Mouse (Mus musculus): ENCODE data around the gene Id2.

Gene Id2

DNA sequence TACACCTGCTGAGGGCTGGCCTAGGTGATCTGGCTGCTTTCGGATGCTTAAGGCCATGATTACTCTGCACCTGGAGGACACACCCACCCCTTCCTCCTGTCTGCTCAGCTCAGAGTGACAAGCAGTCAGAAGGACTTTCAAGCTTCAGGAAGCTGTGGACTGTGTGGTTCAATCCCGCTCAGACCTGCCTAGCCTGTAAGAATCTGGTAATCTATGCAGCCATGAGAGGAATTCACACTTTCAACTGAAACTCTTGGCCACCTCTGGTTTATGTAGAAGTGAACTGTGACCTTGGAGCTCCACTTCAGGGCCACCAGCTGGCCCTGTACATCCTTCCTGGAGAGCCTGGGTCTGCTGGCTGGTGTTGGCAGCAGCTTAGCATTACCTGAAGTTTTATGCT lies 11.9 kb upstream of the Id2 start:
- no peak for DNase-seq (ENCODE audit: low read depth, low spot score)

DNA sequence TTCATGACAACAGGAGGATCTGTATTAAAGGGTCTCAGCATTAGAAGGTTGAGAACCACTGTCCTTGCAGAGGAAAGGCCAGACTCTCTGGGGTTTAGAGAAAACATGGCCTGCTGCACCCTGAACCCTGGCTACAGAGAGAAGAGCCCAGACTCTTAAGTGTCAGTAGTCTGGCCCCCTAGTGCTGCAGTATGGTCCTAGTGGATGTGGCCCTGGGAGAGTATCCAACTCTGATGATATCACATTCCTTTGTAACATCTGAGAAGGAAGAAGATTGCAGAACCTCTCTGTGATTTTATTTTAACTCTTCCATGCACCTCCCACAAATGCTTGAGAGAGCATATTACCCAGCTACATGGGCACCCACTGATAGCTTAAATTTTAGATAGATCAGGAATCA lies 7.6 kb upstream of the Id2 start:
- no peak for DNase-seq (ENCODE audit: low read depth, low spot score)

- DNase-seq (ENCODE audit: low read depth, low spot score) = no peak
These were observed 7.0 kb upstream of the Id2 start for GRCm38 (mm10) chr12:25103911-25104310.

DNA sequence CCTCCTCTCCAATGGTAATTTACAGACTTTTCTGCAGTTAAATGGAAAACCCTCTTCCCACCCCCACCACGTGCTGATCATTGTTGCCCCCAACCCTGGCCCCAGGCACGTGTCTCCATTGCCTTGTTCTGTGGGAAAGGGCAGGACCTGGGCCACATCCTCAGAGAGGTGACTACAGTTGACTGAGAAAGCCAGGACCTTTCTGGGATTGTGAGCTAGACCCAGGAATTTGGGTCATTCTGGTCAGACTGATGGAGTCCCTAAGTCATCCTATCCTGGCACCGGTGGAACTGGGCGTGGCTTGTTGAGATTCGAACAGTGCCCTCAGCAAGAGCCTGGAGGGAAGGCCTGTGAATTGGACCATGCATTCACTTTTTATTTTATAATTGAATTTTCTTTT lies 4.4 kb upstream of the Id2 start:
- no peak for DNase-seq (ENCODE audit: low read depth, low spot score)

DNA sequence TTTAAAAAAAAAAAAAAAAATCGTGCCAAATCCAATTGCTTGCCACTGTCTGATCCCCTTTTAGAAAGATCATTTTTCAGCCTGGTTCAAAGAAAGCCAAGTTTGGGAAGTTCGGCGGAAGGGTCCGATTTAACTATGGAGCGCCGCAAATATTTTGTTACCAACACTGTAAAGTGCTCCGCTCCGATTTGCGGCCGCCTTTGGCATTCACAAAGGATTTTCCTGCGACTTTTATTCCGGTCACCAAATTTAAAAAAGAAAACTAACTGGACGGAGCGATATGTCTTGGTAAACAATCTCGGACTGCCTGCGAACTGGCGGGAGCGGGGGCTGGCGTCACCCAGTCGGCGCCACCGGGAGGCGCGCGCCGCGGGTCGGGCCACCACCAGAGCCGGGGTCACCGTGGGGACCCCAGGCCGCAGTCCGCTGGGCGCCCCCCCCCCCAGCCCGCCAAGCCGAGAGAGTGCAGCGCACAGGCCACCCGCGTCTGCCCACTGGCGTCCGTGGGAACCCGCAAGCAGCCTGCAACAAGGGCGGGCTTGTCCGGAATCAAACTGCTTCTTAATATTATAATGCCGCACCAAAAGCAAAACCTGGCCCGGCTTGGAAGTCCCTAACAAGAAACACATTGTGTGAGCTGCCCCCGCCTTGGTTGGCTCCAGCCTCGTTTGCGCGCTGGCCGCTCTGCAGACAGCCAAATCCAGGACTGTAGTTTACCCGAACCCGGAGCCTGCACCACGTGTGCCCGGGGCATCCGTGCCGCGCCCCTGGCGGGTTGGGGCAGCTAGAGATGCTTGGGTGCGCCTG lies 3.7 kb upstream of the Id2 start:
- peak; percentile 40 for DNase-seq (ENCODE audit: low read depth, low spot score)

GRCm38 (mm10) chr12:25099563-25100408 lies 2.8 kb upstream of the Id2 start:
- peak; percentile 67 for DNase-seq (ENCODE audit: low read depth, low spot score)

- no peak for DNase-seq (ENCODE audit: low read depth, low spot score)
These were observed 2.3 kb upstream of the Id2 start for GRCm38 (mm10) chr12:25099313-25099562.

GRCm38 (mm10) chr12:25098561-25099312 lies 1.8 kb upstream of the Id2 start:
- peak; percentile 90 for DNase-seq (ENCODE audit: low read depth, low spot score)

DNA sequence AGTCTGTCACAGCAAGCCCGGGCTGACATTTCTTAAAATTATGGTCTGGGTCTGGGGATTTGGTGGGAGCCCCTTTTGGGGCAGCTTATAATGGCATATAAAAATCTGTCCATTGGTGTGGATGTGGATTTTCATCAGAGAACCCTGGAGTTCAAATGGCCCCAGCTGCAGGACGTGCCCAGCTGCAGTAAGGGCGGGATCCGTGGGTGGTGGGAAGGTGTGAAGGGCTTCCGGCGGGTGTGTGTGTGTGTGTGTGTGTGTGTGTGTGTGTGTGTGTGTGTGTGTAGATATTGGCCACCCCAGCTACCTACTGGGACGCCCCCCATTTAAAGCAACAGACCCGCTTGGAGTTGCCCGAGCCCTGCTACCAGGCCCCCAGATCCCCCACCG lies 1.2 kb upstream of the Id2 start:
- peak; percentile 68 for DNase-seq (ENCODE audit: low read depth, low spot score)

DNA sequence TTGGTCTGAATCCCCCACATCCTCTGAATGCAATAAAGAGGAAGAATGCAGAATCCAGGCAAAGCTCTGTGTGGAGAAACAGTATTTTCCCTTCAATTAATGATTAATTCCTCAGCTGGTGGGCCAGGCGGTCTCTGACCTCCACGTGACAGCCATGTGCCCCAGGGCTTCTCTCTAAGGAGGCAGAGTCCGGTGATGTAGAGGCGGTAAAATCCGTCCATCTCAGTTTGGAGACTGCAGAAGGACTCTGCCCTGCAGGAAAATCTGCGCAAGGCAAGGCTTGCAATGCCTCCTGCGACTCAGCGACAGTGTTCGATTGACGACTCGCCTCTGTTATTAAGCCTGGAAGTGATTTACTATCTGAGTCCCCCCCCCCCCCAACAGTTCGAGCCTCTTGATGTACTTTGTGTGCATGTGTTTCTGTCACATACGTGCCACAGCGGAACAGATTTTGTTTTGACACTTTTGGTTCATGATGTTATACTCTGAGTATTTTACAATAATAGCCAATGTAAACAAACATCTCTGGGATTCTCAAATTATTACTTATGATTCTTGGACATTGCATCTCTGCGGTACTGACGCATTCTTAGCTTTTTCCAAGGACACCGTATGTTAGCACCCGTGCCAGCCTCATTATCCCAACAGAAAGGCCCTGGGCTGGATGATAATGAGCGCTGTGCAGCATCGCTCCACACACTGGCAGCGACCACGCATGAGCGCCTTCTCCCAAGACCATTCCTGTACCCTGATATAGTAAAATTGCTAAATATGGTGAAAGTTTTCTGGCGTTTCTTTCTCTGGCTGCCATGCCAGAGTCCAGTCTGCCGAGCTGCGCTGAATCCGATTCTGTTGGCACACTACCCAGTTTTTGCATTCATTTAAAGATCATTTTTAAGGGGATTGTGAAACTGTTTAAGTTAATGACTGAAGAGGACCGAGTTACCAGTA lies 545 bp upstream of the Id2 start:
- DNase-seq (ENCODE audit: low read depth, low spot score) = peak; percentile 17

GRCm38 (mm10) chr12:25096640-25097051 lies 294 bp downstream of the Id2 start:
- DNase-seq (ENCODE audit: low read depth, low spot score) = no peak

DNA sequence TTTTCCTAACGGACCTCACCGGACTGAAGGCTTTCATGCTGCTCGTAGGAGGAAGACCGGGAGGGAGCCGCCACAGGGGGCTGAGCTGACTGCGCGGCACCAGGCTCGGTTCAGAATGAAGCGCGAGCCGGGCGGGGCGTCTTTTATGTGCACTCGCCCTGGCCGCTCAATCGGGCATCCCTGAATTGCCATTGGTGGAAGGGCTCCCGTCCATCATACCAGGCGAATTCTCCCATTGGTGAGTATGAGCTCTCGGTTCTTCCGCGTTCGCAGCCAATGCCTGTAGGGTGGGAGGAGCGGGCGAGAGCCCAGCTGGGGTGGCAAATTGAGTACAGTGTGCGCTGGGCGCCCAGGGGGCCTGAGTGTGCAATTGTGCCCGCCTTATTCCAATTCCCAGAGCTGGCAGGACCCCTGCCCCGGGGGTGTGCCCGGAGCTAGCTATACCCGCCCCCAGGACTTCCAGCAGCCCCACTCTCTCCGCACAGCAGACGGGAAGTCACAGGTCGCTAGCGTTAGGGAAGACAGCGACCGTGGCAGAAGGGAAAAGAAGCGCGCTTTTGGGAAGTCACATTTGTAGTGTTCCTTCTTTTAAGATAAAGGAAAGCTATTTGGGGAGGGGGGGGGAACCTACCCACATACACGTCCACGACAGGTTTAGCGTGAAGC lies 833 bp downstream of the Id2 start:
- DNase-seq (ENCODE audit: low read depth, low spot score) = peak; percentile 97

GRCm38 (mm10) chr12:25095538-25095937 lies 1.4 kb downstream of the Id2 start:
- no peak for DNase-seq (ENCODE audit: low read depth, low spot score)

- DNase-seq (ENCODE audit: low read depth, low spot score) = peak; percentile 58
These were observed 2.1 kb downstream of the Id2 start for GRCm38 (mm10) chr12:25094621-25095521.

DNA sequence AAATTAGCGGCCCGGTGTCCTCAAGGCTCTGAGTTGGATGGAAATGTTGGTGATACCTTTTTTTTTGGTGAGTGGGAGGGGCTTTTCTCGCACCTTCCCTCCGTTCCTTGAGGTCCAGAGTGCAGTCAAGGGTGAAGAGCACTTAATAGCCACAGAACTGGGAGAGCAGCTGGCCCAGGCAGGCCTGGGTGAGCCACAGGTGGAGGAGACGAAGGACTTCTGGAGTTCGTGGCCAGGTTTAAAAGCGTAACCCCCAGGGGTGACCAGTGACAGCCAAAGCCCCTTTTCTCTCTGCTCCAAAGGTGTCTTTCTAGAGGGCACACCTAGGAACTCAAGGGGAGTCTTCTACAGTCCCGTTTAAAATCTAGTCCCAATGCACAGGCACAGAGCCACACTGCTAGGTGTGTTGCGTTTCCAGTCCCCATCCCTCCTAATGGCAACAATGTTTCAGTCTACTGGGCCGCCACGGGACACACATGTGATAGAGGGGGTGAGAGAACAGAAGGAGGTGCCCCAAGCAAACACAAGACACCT lies 3.6 kb downstream of the Id2 start:
- DNase-seq (ENCODE audit: low read depth, low spot score) = peak; percentile 64

GRCm38 (mm10) chr12:25092751-25093211 lies 4.2 kb downstream of the Id2 start:
- peak; percentile 83 for DNase-seq (ENCODE audit: low read depth, low spot score)

DNA sequence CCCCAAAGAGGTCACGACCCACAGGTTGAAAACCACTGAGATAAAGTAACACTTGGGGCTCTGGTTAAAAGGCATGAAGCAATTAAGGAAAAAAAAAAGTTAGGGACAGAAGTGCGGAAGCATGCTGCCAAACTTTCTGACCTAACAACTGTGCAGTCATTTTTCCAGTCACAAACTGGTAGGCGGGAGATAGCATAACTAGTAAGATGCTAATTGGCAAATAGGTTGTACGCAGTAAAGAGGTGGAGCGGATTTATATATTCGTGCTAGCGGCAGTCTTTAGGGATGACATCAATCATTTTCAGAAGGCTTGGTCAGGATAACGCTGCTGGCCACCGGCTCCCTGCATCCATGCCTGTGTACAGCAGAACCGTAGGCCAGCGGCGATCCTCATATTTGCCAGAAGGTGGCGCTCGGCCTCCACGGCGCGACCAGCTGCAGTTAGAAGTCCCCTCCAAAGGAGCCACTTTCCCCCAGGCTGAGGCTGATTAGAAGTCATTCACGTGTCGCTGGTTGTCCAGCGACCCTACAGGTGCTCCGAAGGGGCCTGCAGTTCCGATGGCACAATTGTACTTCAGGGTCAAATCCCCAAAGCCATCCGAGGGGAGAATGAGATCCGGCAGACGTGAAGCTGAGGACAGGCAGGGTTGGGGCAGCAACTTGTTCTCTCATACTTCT lies 4.8 kb downstream of the Id2 start:
- DNase-seq (ENCODE audit: low read depth, low spot score) = peak; percentile 87

- no peak for DNase-seq (ENCODE audit: low read depth, low spot score)
These were observed 7.5 kb downstream of the Id2 start for GRCm38 (mm10) chr12:25089433-25089832.

- DNase-seq (ENCODE audit: low read depth, low spot score) = no peak
These were observed 10.0 kb downstream of the Id2 start for GRCm38 (mm10) chr12:25086966-25087365.

Data from CD4-positive helper T cell, adult 2 months (primary cell).